Mouse (Mus musculus) T-cell, adult 2 months (primary cell): ENCODE measurements around the gene Frmd4a.
"Not testable (repeated sequence)": the region's sequence is repeated elsewhere in the genome, so short reads cannot be mapped to it uniquely, and the experiment has no call there.

Experiments used
- DNase-seq: peaks from one replicate; pipeline ENCODE4 v3.0.0; 2022; ENCODE audit warnings: low spot score

Gene Frmd4a

GRCm38 (mm10) chr2:4291100-4291499 is 273.6 kb downstream of the Frmd4a start:
- no peak for DNase-seq

GRCm38 (mm10) chr2:4291671-4292070 is 274.2 kb downstream of the Frmd4a start:
- DNase-seq = no peak

DNA sequence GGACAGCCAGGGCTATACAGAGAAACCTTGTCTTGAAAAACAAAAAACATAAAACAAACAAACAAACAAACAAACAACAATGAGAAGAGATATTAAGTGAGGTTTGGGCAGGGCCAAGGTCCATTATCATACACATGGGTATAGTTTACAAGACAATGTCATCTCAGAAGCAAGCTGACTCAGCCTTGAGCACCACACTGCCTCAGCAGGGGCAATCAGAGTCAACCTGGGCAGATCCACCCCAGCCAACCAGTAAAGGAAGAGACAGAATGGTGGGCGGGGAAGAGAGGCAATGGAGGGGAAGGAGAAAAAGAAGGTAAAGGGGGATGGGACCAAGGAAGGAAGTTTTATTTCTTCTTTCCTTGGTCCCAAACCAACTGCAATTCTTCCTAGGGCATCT is 276.2 kb downstream of the Frmd4a start:
- no peak for DNase-seq

GRCm38 (mm10) chr2:4295641-4296040 is 278.1 kb downstream of the Frmd4a start:
- DNase-seq = no peak

- DNase-seq = no peak
Observed at GRCm38 (mm10) chr2:4296881-4297280, 279.4 kb downstream of the Frmd4a start.

DNA sequence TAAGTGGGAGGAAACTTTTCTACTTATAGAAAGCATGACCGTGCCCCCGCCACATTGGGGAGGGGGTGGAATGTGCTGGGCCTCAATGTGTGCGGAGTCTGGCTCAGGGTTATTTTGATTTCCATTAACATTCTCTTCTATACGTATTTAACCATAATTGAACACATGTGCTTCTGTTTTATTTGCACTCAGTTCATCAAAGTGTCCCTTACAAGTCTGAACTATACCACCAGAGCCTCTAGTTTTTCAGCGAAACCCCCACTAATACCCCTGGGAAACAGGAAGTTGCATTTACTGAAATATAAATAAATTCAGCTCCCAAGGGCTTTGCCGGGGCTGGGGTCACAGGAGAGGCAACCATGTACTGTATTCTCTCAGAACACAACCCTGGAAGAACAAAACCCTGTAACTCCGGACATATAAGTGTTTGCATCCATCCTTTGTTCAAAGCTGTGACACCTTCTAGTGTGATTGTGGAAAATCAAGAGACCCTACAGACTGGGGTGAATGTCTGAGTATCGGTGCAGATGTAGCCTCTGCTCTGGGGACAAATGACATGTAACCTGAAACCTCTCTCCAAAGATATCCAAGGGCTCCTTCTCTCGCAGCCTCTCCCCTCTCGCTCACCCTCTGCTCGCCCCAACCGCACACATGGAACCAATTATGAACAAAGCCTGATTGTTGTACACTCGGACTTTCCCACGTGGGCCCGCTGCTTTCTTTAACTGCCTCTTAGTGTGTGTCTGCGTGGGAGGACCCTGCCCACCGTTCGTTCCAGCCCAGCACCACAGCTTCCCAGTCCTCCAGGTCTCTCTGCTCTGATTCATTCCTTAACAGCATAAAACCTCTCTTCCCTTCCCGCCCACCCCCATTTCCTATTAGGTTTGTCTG is 281.1 kb downstream of the Frmd4a start:
- no peak for DNase-seq

DNA sequence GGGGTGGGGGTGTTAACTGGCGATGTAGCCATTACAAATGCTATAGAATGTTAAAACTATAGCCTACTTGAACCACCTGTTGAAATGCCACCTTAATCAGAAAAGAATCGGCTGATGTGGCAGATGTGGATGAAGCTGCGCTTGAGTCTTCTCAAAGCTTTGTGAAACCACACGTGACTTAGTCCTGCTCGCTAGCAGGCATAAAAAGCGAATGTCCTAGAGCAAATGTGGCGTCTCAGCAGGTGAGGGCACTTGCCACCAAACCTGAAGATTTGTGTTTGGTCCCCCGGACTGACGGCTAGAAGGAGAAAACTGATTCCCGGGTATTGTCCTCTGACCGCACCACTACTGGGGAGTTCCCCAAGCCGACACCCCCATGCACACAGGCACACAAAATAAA is 282.1 kb downstream of the Frmd4a start:
- no peak for DNase-seq

- DNase-seq = no peak
Observed at GRCm38 (mm10) chr2:4300383-4300811, 282.9 kb downstream of the Frmd4a start.

DNA sequence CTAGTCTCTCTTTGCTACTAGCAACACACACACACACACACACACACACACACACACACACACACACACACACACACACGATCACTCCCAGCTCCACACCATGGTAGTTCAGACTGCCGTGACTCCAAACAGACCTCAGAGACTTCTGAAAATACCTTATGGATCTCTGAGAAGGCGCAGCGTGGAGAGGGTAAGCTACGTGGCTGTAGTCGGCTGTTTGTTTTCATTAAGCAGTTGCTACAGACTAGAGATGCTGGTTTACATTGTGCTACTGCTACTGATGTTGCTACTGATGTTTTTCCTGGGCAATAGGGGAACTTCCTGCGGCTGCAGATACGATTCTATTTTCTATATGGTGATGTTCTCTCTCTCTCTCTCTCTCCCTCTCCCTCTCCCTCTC is 283.3 kb downstream of the Frmd4a start:
- DNase-seq = no peak

GRCm38 (mm10) chr2:4301256-4301655 is 283.7 kb downstream of the Frmd4a start:
- no peak for DNase-seq

GRCm38 (mm10) chr2:4301692-4302091 is 284.2 kb downstream of the Frmd4a start:
- DNase-seq = no peak

- no peak for DNase-seq
Observed at GRCm38 (mm10) chr2:4302119-4302518, 284.6 kb downstream of the Frmd4a start.

GRCm38 (mm10) chr2:4307076-4307475 is 289.6 kb downstream of the Frmd4a start:
- DNase-seq = no peak

- no peak for DNase-seq
Observed at GRCm38 (mm10) chr2:4314545-4314944, 297.0 kb downstream of the Frmd4a start.

DNA sequence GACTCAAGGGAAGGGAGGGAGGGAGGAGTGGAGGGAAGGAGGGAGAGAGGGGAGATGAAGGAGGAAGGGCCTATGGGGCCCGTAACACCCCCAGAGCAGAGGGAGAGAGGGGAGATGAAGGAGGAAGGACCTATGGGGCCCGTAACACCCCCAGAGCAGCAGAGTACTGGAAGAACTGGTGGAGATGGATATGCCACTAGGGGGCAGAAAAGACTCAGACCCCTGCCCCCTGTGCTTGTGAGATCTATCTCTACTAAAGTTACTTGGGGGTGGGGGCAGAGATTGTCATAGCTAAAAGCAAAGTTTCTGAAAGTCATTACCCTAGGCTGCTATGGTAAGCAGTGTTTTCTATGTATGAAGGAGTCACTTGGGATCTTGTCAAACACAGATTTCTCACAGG is 299.1 kb downstream of the Frmd4a start:
- no peak for DNase-seq

GRCm38 (mm10) chr2:4318134-4318533 is 300.6 kb downstream of the Frmd4a start:
- DNase-seq = no peak

DNA sequence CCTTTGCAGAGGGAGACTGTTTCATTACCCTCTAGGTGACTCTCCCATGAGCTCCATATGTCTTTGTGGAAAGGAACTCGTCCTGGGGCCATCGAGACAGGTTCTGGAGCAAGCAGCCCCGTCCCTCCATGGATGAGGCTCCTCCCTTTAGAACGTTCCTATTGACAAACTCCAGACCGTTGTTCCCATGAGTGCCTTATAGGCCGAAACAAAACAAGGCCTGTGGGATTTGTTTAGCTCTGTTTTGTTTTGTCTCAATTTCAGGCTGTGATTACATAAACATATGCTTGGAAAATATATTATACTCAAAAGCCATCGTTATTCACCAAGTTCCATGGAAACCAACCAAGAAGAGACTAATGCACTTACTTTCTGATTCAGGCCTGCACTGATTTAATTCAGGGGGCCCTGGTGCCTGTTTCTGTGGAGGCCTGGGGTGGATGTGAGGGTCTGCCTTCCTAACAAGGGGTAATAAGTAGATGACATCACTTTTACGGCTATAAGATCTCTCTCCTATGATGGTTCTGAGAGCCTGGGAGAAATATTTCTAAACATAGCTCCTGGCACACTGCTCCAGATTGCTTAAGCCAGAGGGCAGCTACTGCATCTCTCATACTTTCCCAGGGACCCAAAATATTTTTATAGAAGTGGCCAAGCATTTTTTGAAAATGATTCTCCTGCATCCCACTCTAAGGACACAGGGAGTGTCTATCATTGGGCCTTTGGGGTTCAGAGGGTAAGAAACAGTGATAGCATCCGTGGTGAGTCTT is 308.9 kb downstream of the Frmd4a start:
- DNase-seq = no peak

DNA sequence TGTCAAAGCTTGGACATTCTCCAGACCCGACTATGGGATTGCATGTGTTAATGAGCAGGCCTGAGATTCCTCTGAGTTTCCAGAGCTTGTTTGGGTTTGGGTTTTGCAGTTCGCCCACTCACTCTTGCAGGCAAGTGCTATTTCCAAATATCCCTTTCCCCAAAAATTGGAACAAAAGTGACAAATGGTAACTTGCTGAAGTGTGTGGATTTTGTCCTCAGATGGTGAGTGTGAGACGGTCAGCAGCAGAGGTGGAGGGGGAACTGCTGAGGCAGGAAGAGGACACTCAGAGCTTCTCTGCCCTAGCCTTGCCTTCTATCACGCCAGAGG is 309.5 kb downstream of the Frmd4a start:
- no peak for DNase-seq

DNA sequence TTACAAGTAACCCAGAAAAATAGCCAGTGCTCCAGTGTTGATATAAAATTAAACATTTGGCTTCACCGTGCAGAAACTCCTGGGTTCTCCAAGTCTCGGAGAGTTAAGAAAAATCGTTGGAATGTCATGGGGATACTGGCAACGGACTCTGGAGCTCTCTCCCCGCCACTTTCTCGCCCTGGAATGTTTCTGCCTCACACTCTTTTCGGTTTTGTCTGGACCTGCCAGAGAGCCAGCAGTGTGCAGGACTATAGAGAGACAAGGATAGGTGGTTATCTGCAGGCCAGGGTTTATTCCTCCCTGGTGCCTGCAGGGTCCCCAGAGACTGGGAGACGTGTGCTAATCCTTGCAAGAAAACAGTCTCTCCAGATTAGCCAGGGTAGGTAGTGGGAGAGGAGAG is 314.9 kb downstream of the Frmd4a start:
- DNase-seq = no peak

DNA sequence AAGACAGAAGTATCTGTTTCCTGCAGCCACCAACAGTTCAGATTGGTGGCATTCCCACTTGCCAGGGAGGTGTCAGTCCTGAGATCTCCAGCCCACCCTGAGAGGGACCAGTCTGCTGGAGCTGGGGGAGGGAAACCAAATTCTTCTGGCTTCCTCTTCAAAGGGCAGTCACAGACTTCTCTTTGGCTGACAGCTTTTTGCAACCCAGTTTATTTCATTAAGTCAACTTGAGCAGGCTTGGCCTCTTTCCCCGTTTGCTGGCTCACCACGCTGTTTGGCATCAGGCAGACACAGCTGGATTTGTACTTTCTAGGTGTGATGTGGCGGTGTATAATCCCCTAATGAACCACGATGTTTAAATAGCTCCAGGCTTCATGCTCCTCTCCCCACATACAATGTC is 316.7 kb downstream of the Frmd4a start:
- DNase-seq = no peak

DNA sequence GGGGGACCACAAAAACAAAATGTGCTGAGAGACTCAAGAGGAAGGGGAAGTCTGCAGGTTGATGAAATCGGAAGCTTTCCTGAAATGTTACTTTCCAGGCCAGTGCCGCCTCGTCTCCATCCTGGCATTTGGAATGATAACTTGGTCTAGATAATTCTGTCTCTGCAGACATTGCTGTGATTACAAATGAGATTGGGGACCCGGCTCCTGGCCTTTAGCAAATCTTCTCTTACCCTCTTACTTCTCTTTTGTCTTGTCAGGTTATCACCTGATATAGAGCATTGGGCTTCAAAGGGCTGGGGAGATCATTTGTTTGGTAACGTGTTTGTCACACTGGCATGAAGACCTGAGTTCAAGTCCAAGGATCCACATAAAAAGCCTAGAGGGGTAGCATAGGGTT is 317.4 kb downstream of the Frmd4a start:
- no peak for DNase-seq

- no peak for DNase-seq
Observed at GRCm38 (mm10) chr2:4335881-4336280, 318.4 kb downstream of the Frmd4a start.

DNA sequence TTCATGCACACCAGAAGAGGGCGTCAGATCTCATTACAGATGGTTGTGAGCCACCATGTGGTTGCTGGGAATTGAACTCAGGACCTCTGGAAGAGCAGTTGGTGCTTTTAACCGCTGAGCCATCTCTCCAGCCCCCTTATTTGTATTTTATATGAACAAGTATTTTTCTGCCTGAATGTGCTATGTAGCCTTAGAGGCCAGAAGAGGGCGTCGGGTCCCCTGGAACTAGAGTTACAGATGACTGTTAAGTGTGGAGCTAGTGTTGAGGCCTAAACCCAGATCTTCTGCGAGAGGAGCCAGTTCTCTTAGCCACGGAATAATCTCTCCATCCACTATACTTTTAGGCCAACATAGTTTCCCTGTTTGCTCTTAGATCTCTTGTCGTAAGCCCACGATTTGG is 320.8 kb downstream of the Frmd4a start:
- not testable (repeated sequence) for DNase-seq
